Mouse (Mus musculus) retina, postnatal 7 days (tissue): Measurements from ENCODE around the gene Xirp1.

ENCODE experiments used
- DNase-seq: peaks from one replicate; pipeline ENCODE4 v3.0.0-alpha.2; 2012; ENCODE audit warnings: low read depth, low spot score

The Xirp1 gene

GRCm38 (mm10) chr9:119972166-119972565 is 51.2 kb downstream of the Xirp1 start:
- no peak for DNase-seq

GRCm38 (mm10) chr9:119970763-119971656 is 52.4 kb downstream of the Xirp1 start:
- DNase-seq: no peak

- no peak for DNase-seq
These were observed 53.2 kb downstream of the Xirp1 start for GRCm38 (mm10) chr9:119970221-119970620.

GRCm38 (mm10) chr9:119969811-119970210 is 53.6 kb downstream of the Xirp1 start:
- no peak for DNase-seq

DNA sequence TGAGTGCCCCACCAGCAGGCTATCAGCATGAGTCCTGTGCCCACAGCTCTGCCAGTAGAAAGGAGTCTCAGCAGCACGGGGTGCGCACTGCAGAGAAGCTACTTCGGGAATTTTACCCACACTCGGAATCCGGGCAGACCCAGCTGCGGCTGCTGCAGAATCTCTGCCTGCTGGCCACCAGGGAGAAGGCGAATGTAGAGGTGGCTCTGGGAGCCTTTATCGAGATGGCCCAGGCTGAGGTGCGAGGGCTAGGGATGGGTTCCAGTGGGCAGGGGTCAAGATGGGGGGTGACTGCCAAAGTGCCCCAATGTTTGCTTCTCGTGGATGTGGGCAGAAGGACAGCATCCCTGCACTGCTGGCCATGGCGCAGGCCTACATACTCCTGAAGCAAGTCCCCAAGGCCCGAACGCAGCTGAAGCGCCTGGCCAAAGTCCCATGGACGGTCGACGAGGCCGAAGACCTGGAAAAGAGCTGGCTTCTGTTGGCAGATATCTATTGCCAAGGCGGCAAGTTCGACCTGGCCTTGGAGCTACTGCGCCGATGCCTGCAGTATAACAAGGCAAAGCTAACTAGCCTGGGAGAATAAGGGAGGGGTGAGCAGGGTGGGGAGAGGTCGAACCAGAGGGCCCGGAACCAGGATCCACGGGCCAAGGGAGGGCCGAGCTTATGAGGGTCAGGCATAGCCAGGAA is 57.0 kb downstream of the Xirp1 start:
- DNase-seq: no peak

DNA sequence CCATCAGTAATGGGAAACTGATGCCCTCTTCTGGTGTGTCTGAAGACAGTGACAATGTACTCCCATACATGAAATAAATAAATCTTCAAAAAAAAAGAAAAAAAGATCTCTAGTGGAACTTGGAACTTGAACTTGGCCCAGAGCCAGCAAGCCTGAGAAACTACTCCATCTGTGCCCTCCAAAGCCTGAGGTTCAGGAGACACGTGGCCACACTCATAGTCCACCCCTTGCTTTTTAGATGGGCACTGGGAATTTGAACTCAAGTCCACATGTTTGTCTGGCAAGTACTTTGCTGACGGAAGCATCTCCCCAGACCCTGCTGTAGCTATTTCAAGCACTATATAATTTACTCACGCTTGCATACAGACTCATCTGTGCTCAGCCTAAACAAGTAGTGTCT is 58.2 kb downstream of the Xirp1 start:
- DNase-seq: no peak

GRCm38 (mm10) chr9:119964206-119964605 is 59.2 kb downstream of the Xirp1 start:
- no peak for DNase-seq
